9 mouse cellular contexts compared by ENCODE assay signal in genomic region chr4:126130502-126130901, GRCm38 (mm10). TPM values are rescaled to one million over a fixed set of nuclear protein-coding genes. Genes with fewer than 3 reads are reported as not detected.
DNase-seq lines count a peak whose midpoint lies in the region; ATAC-seq lines count a peak whose summit lies in the region.
"Had no signal": no experiment of that assay in that cellular context is flagged by ENCODE, and none has a peak within 500 bp of the region (broad histone marks: within the 10 kb centered on the region; RNA-seq: fewer than 3 reads in every experiment).

No protein-coding gene starts in this region.

- no peaks in the 10 kb centered on the region for H3K27me3 ChIP-seq in hindbrain, embryonic 10.5 days (ENCODE audit: insufficient read depth, poor library complexity, severe bottlenecking)
- no peaks in the 10 kb centered on the region for H3K27me3 ChIP-seq in hindbrain, embryonic 11.5 days (ENCODE audit: control insufficient read depth, insufficient read depth, low read length)
- no peaks in the 10 kb centered on the region for H3K27me3 ChIP-seq in hindbrain, embryonic 12.5 days
- no peaks in the 10 kb centered on the region for H3K27me3 ChIP-seq in limb, embryonic 12.5 days
- no peaks in the 10 kb centered on the region for H3K27me3 ChIP-seq in neural tube, embryonic 15.5 days (replicated peaks)
- H3K27me3 ChIP-seq: neural tube, embryonic 12.5 days had no signal

- no peak for ATAC-seq in hindbrain, embryonic 11.5 days (ENCODE audit: low FRiP score)
- ATAC-seq in hindbrain, embryonic 12.5 days (ENCODE audit: low FRiP score), result no peak
- no peak for ATAC-seq in limb, embryonic 12.5 days (ENCODE audit: insufficient number of reproducible peaks, insufficient read depth, low FRiP score, low TSS enrichment, low read depth)
- no peak for ATAC-seq in neural tube, embryonic 15.5 days (ENCODE audit: low FRiP score)

- DNase-seq in hindbrain, embryonic 10.5 days (ENCODE audit: low spot score), result peak; percentile 28
- DNase-seq in hindbrain, embryonic 11.5 days (ENCODE audit: low spot score), result no peak
- no peak for DNase-seq in cerebellum, postnatal 25 days
- no peak for DNase-seq in c-Kit-positive CD71-positive TER-119-positive erythroid progenitor cells, embryonic 14.5 days (ENCODE audit: low spot score)
- DNase-seq in layer of hippocampus, postnatal 36 days, result no peak

- peaks cover 39% of the 10 kb centered on the region for H3K4me1 ChIP-seq in hindbrain, embryonic 10.5 days (replicated peaks)
- H3K4me1 ChIP-seq in hindbrain, embryonic 11.5 days (replicated peaks; ENCODE audit: control insufficient read depth, insufficient read depth, low read length), result peaks cover 4% of the 10 kb centered on the region
- H3K4me1 ChIP-seq in hindbrain, embryonic 12.5 days, result peaks cover 27% of the 10 kb centered on the region
- peaks cover 38% of the 10 kb centered on the region for H3K4me1 ChIP-seq in limb, embryonic 12.5 days (replicated peaks)
- peaks cover 25% of the 10 kb centered on the region for H3K4me1 ChIP-seq in neural tube, embryonic 15.5 days

- no peaks in the 10 kb centered on the region for H3K9me3 ChIP-seq in hindbrain, embryonic 10.5 days
- H3K9me3 ChIP-seq in hindbrain, embryonic 11.5 days (ENCODE audit: control insufficient read depth, low read length), result no peaks in the 10 kb centered on the region
- H3K9me3 ChIP-seq in hindbrain, embryonic 12.5 days (replicated peaks), result no peaks in the 10 kb centered on the region
- no peaks in the 10 kb centered on the region for H3K9me3 ChIP-seq in limb, embryonic 12.5 days
- no peaks in the 10 kb centered on the region for H3K9me3 ChIP-seq in neural tube, embryonic 15.5 days (replicated peaks)
- H3K9me3 ChIP-seq: neural tube, embryonic 12.5 days had no signal

- H3K9ac ChIP-seq in hindbrain, embryonic 11.5 days (ENCODE audit: low read depth, low read length), result no peak overlapping the region
- H3K9ac ChIP-seq in hindbrain, embryonic 12.5 days, result no peak overlapping the region
- no peak overlapping the region for H3K9ac ChIP-seq in limb, embryonic 12.5 days (replicated peaks)
- no peak overlapping the region for H3K9ac ChIP-seq in neural tube, embryonic 15.5 days (replicated peaks)
- H3K9ac ChIP-seq: neural tube, embryonic 12.5 days had no signal

- peaks cover 94% of the 10 kb centered on the region for H3K36me3 ChIP-seq in hindbrain, embryonic 10.5 days
- H3K36me3 ChIP-seq in hindbrain, embryonic 11.5 days (ENCODE audit: control insufficient read depth, insufficient read depth, low read length), result 0 out of 2 replicates have a peak, but pooled peaks cover 2% of the 10 kb centered on the region
- H3K36me3 ChIP-seq in hindbrain, embryonic 12.5 days, result peaks cover 71% of the 10 kb centered on the region
- H3K36me3 ChIP-seq in limb, embryonic 12.5 days, result peaks cover 93% of the 10 kb centered on the region
- peaks cover 52% of the 10 kb centered on the region for H3K36me3 ChIP-seq in neural tube, embryonic 15.5 days

- H3K4me2 ChIP-seq in hindbrain, embryonic 11.5 days (replicated peaks; ENCODE audit: low read depth, low read length), result no peak overlapping the region
- no peak overlapping the region for H3K4me2 ChIP-seq in hindbrain, embryonic 12.5 days (replicated peaks)
- H3K4me2 ChIP-seq in limb, embryonic 12.5 days, result no peak overlapping the region
- H3K4me2 ChIP-seq in neural tube, embryonic 15.5 days, result no peak overlapping the region
- H3K4me2 ChIP-seq: neural tube, embryonic 12.5 days had no signal

- H3K27ac ChIP-seq in hindbrain, embryonic 10.5 days, result peak overlapping the region; percentile 50; the same call in 1 of the 2 replicates
- H3K27ac ChIP-seq in hindbrain, embryonic 11.5 days (ENCODE audit: low read depth, low read length), result no peak overlapping the region
- peak overlapping the region; percentile 49 for H3K27ac ChIP-seq in hindbrain, embryonic 12.5 days
- H3K27ac ChIP-seq in limb, embryonic 12.5 days, result peak overlapping the region; percentile 67; the same call in 1 of the 2 replicates
- H3K27ac ChIP-seq in neural tube, embryonic 15.5 days (replicated peaks), result peak overlapping the region; percentile 69
- H3K27ac ChIP-seq: neural tube, embryonic 12.5 days had no signal

- H3K4me3 ChIP-seq in hindbrain, embryonic 10.5 days, result no peak overlapping the region
- H3K4me3 ChIP-seq in hindbrain, embryonic 11.5 days (ENCODE audit: low read depth, low read length), result no peak overlapping the region
- H3K4me3 ChIP-seq in hindbrain, embryonic 12.5 days, result no peak overlapping the region
- no peak overlapping the region for H3K4me3 ChIP-seq in limb, embryonic 12.5 days (replicated peaks)
- no peak overlapping the region for H3K4me3 ChIP-seq in neural tube, embryonic 15.5 days (replicated peaks)
- H3K4me3 ChIP-seq: neural tube, embryonic 12.5 days had no signal

- 66% methylated on average over 11 of the region's 11 CpGs for WGBS in hindbrain, embryonic 10.5 days
- 72% methylated on average over 11 of the region's 11 CpGs for WGBS in hindbrain, embryonic 11.5 days
- 77% methylated on average over 11 of the region's 11 CpGs for WGBS in hindbrain, embryonic 12.5 days
- 54% methylated on average over 11 of the region's 11 CpGs for WGBS in limb, embryonic 12.5 days
- 77% methylated on average over 11 of the region's 11 CpGs for WGBS in neural tube, embryonic 15.5 days

RNA-seq across cellular contexts. Expression of gene Eva1b, which starts 17.0 kb away (rescaled TPM):
- 29.8 and 35.3 TPM in 2 replicates for polyA plus RNA-seq in hindbrain, embryonic 10.5 days (2016; fragmentation: Nextera tagmentation; extraction: Ambion mirVana)
- polyA plus RNA-seq in hindbrain, embryonic 11.5 days (2014; fragmentation: Nextera tagmentation; extraction: Ambion mirVana), result 33.1 and 36.0 TPM in 2 replicates
- polyA plus RNA-seq in hindbrain, embryonic 12.5 days (2016; fragmentation: Nextera tagmentation; extraction: Ambion mirVana), result 35.4 and 40.0 TPM in 2 replicates
- polyA plus RNA-seq in limb, embryonic 12.5 days (2016; fragmentation: Nextera tagmentation; extraction: Ambion mirVana), result 65.6 and 67.5 TPM in 2 replicates
- polyA plus RNA-seq in neural tube, embryonic 15.5 days (2015; fragmentation: Nextera tagmentation; extraction: Ambion mirVana), result 13.3 and 19.1 TPM in 2 replicates
- total RNA-seq in layer of hippocampus, postnatal 36 days (2021), result 1 to 10 TPM; 1.6 to 2.1 TPM

RNA-seq across cellular contexts. Expression of gene Stk40, which starts 26.7 kb away (rescaled TPM):
- 46.9 and 47.2 TPM in 2 replicates for polyA plus RNA-seq in hindbrain, embryonic 10.5 days (2016; fragmentation: Nextera tagmentation; extraction: Ambion mirVana)
- 19.0 and 26.0 TPM in 2 replicates for polyA plus RNA-seq in hindbrain, embryonic 11.5 days (2014; fragmentation: Nextera tagmentation; extraction: Ambion mirVana)
- 49.4 and 51.0 TPM in 2 replicates for polyA plus RNA-seq in hindbrain, embryonic 12.5 days (2016; fragmentation: Nextera tagmentation; extraction: Ambion mirVana)
- polyA plus RNA-seq in limb, embryonic 12.5 days (2016; fragmentation: Nextera tagmentation; extraction: Ambion mirVana), result 41.1 and 45.2 TPM in 2 replicates
- polyA plus RNA-seq in neural tube, embryonic 15.5 days (2015; fragmentation: Nextera tagmentation; extraction: Ambion mirVana), result 28.1 and 29.9 TPM in 2 replicates
- 10 to 100 TPM; 28.5 to 29.0 TPM for total RNA-seq in layer of hippocampus, postnatal 36 days (2021)

RNA-seq across cellular contexts. Expression of gene Sh3d21, which starts 32.8 kb away (rescaled TPM):
- 1.3 and 2.3 TPM in 2 replicates for polyA plus RNA-seq in hindbrain, embryonic 10.5 days (2016; fragmentation: Nextera tagmentation; extraction: Ambion mirVana)
- polyA plus RNA-seq in hindbrain, embryonic 11.5 days (2014; fragmentation: Nextera tagmentation; extraction: Ambion mirVana), result 2.0 and 2.7 TPM in 2 replicates
- polyA plus RNA-seq in hindbrain, embryonic 12.5 days (2016; fragmentation: Nextera tagmentation; extraction: Ambion mirVana), result 3.7 and 5.3 TPM in 2 replicates
- polyA plus RNA-seq in limb, embryonic 12.5 days (2016; fragmentation: Nextera tagmentation; extraction: Ambion mirVana), result 7.2 and 8.4 TPM in 2 replicates
- polyA plus RNA-seq in neural tube, embryonic 15.5 days (2015; fragmentation: Nextera tagmentation; extraction: Ambion mirVana), result 1.4 and 2.6 TPM in 2 replicates
- under 1 TPM; 0.80 to 0.86 TPM for total RNA-seq in layer of hippocampus, postnatal 36 days (2021)

RNA-seq across cellular contexts. Expression of gene Lsm10, which starts 34.1 kb away (rescaled TPM):
- 46.8 and 49.1 TPM in 2 replicates for polyA plus RNA-seq in hindbrain, embryonic 10.5 days (2016; fragmentation: Nextera tagmentation; extraction: Ambion mirVana)
- 44.1 and 45.5 TPM in 2 replicates for polyA plus RNA-seq in hindbrain, embryonic 11.5 days (2014; fragmentation: Nextera tagmentation; extraction: Ambion mirVana)
- polyA plus RNA-seq in hindbrain, embryonic 12.5 days (2016; fragmentation: Nextera tagmentation; extraction: Ambion mirVana), result 37.7 and 39.6 TPM in 2 replicates
- polyA plus RNA-seq in limb, embryonic 12.5 days (2016; fragmentation: Nextera tagmentation; extraction: Ambion mirVana), result 43.2 and 44.3 TPM in 2 replicates
- 48.5 and 51.6 TPM in 2 replicates for polyA plus RNA-seq in neural tube, embryonic 15.5 days (2015; fragmentation: Nextera tagmentation; extraction: Ambion mirVana)
- 10 to 100 TPM; 16.5 to 18.1 TPM for total RNA-seq in layer of hippocampus, postnatal 36 days (2021)
